Mouse (Mus musculus): ENCODE measurements at regions not wholly inside any gene's neighbourhood (a gene's known extent, or its start where the extent isn't known, plus 50 kb on each side); places are given as distances from the start of the nearest gene placed in this dataset.

DNA sequence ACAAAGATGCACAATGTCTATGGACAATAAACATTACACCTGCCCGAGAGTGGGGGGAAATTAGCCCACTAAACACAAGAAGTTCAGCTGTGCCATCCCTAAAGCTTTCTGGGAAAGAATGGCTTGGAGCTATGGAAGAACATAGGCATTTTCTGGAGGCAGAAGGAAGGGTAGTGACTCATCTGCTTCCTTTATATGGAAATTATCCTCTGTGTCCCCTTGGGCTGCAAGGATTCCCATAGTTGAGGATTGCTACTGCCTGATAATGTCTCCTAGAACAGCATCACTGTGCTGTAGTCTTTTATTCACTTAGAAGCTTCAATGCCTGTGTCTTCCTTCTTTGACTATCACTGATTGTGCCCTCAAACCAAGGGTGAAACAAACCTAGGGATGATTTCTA, 157.3 kb upstream of the Rnd3 start:
- H3K4me2 ChIP-seq, result no peak overlapping the region
- ATAC-seq (ENCODE audit: low read depth), result no peak
- no peak overlapping the region for H3K9ac ChIP-seq
- peak overlapping the region; percentile 55 for H3K27ac ChIP-seq (replicated peaks)
- no peak overlapping the region for H3K4me3 ChIP-seq
- no peaks in the 10 kb centered on the region for H3K27me3 ChIP-seq
- WGBS, result 71% methylated on average over 1 of the region's 1 CpGs
- H3K9me3 ChIP-seq, result no peaks in the 10 kb centered on the region
- peaks cover 21% of the 10 kb centered on the region for H3K4me1 ChIP-seq (replicated peaks)
- no peaks in the 10 kb centered on the region for H3K36me3 ChIP-seq

DNA sequence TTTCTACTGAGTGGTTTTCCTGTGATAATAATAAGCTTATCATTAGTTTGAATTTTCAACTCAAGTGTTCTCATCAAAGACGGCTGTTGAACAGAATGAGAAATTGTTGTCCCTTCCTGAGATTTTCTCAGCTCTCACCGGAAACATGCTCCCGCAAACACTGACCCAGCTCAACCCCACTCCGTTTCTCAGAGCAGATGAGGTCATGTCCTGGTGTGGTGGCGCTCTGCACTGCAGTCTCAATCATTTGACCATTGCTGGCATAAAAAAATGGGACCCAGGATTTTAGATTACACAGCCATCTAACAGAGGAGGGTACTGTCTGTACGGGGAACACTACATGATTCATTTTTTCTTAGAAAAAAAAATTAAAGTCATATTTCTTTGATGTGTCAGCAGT, 156.5 kb upstream of the Rnd3 start:
- ATAC-seq (ENCODE audit: low read depth), result no peak

DNA sequence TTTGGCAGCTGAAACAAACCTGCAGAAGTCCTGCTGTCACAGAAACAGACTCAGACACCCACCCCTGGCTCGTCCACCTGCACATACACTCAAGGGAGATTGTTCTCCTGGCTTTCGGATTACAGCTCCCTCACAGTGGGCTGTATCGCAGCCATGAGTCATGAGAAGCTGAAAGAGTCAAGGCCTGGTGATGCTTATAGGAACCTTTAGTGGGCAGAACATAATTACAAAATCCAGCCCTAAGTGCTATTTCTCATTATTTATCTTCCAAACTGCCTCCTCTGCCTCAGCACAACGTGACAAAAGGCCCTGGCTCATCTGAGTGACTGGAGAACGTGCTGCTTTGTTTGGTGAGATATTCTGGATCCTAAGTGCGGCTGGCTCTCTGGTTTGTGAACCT, 155.8 kb upstream of the Rnd3 start:
- Histone ChIP-seq H3K36me3 (no peaks in the 10 kb centered on the region), H3K9ac (no peak overlapping the region), H3K27me3 (no peaks in the 10 kb centered on the region), H3K4me3 (no peak overlapping the region), H3K4me1 (replicated peaks) (peaks cover 21% of the 10 kb centered on the region), H3K27ac (replicated peaks) (no peak overlapping the region), H3K9me3 (no peaks in the 10 kb centered on the region), H3K4me2 (no peak overlapping the region)
- ATAC-seq (ENCODE audit: low read depth), result no peak
- WGBS, result 62% methylated on average over 6 of the region's 6 CpGs

More for the DNA sequence above, 156.5 kb upstream of the Rnd3 start:
- no peak overlapping the region for H3K4me3 ChIP-seq
- no peak overlapping the region for H3K27ac ChIP-seq (replicated peaks)
- H3K4me2 ChIP-seq, result no peak overlapping the region
- no peaks in the 10 kb centered on the region for H3K36me3 ChIP-seq
- no peak overlapping the region for H3K9ac ChIP-seq
- no peaks in the 10 kb centered on the region for H3K9me3 ChIP-seq
- 56% methylated on average over 6 of the region's 6 CpGs for WGBS
- H3K27me3 ChIP-seq, result no peaks in the 10 kb centered on the region
- H3K4me1 ChIP-seq (replicated peaks), result peaks cover 21% of the 10 kb centered on the region

GRCm38 (mm10) chr2:51290659-51291260, 141.8 kb upstream of the Rnd3 start:
- Histone ChIP-seq H3K4me3 (no peak overlapping the region), H3K27ac (replicated peaks) (no peak overlapping the region; the same call in 1 of the 2 replicates), H3K9me3 (no peaks in the 10 kb centered on the region), H3K27me3 (no peaks in the 10 kb centered on the region), H3K9ac (no peak overlapping the region), H3K4me1 (replicated peaks) (peaks cover 7% of the 10 kb centered on the region; the same call in 1 of the 2 replicates), H3K4me2 (no peak overlapping the region), H3K36me3 (no peaks in the 10 kb centered on the region)
- ATAC-seq (ENCODE audit: low read depth), result no peak
- 34% methylated on average over 5 of the region's 5 CpGs for WGBS

- no peaks in the 10 kb centered on the region for H3K36me3 ChIP-seq
- no peak overlapping the region for H3K27ac ChIP-seq (replicated peaks)
- WGBS, result 88% methylated on average over 3 of the region's 3 CpGs
- H3K9ac ChIP-seq, result no peak overlapping the region
- ATAC-seq (ENCODE audit: low read depth), result no peak
- no peaks in the 10 kb centered on the region for H3K27me3 ChIP-seq
- H3K4me3 ChIP-seq, result no peak overlapping the region
- H3K4me1 ChIP-seq (replicated peaks), result peaks cover 11% of the 10 kb centered on the region
- H3K4me2 ChIP-seq, result no peak overlapping the region
- H3K9me3 ChIP-seq, result no peaks in the 10 kb centered on the region
Measured at GRCm38 (mm10) chr2:51288678-51289077, 139.8 kb upstream of the Rnd3 start.

DNA sequence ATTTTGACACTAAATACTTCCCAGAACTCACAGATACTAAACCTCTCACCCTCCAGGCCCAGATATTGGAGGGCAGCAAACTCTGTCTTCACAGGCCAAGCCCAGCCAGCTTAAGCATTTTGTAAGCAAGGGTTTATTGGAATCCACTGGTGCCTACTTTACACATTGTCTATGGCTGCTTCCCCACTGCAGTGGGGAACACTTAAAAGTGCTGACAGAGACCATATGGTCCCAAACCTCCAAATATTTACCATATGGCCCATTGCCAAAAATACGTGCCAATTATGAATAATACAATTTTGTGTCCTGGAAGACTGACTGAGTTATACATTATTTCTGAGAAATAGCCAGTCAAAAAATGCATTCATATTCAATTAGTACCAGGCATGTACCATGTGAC, 136.7 kb upstream of the Rnd3 start:
- H3K9ac ChIP-seq, result no peak overlapping the region
- WGBS, result 64% methylated on average over 1 of the region's 1 CpGs
- H3K4me3 ChIP-seq, result no peak overlapping the region
- no peak for ATAC-seq (ENCODE audit: low read depth)
- no peaks in the 10 kb centered on the region for H3K27me3 ChIP-seq
- no peaks in the 10 kb centered on the region for H3K36me3 ChIP-seq
- no peaks in the 10 kb centered on the region for H3K9me3 ChIP-seq
- H3K27ac ChIP-seq (replicated peaks), result no peak overlapping the region
- H3K4me1 ChIP-seq (replicated peaks), result peaks cover 7% of the 10 kb centered on the region
- no peak overlapping the region for H3K4me2 ChIP-seq

GRCm38 (mm10) chr2:51284781-51285225, 135.9 kb upstream of the Rnd3 start:
- Histone ChIP-seq H3K27ac (replicated peaks) (no peak overlapping the region), H3K4me2 (no peak overlapping the region)
- 46% methylated on average over 4 of the region's 4 CpGs for WGBS

DNA sequence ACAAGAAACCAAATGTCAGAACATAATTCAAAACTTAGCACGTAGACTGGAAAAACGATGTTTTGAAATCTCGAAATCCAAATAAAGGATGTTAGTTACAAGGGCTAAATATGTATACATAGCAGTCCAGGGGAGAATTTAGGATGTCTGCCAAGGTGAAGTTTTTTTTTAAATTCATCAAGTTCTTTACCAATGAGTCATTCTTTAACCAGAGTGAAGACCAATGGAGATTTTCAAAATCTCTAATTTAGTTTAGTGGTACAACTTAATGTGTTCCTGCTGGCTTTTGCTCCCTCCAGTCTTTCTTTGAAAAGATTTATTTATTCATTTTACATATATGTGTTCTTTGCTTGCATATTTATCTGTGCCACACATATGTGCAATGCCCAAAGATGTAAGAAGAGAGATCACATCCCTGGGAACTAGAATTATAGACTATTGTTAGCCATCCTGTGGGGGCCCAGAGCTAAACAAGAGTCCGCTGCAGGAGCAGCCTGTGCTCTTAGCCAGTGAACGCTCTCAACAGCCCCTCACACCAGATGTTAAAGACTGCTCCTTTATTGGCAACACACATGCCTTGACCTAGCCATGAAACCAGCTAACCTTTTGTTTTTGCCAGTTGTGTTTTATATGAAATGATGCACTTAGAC, 130.6 kb upstream of the Rnd3 start:
- no peak overlapping the region for H3K9ac ChIP-seq
- WGBS, result 84% methylated on average over 5 of the region's 5 CpGs
- H3K27ac ChIP-seq (replicated peaks), result no peak overlapping the region
- H3K4me3 ChIP-seq, result no peak overlapping the region
- no peaks in the 10 kb centered on the region for H3K9me3 ChIP-seq
- no peaks in the 10 kb centered on the region for H3K36me3 ChIP-seq
- no peaks in the 10 kb centered on the region for H3K27me3 ChIP-seq
- H3K4me2 ChIP-seq, result no peak overlapping the region
- no peak for ATAC-seq (ENCODE audit: low read depth)
- H3K4me1 ChIP-seq (replicated peaks), result peaks cover under 1% of the 10 kb centered on the region; the same call in 1 of the 2 replicates

More at GRCm38 (mm10) chr2:51284781-51285225, 135.9 kb upstream of the Rnd3 start:
- Histone ChIP-seq H3K9me3 (no peaks in the 10 kb centered on the region), H3K9ac (no peak overlapping the region), H3K4me1 (replicated peaks) (peaks cover 5% of the 10 kb centered on the region), H3K36me3 (no peaks in the 10 kb centered on the region), H3K4me3 (no peak overlapping the region), H3K27me3 (no peaks in the 10 kb centered on the region)
- ATAC-seq (ENCODE audit: low read depth), result peak; percentile 36; the same call in 1 of the 2 replicates

DNA sequence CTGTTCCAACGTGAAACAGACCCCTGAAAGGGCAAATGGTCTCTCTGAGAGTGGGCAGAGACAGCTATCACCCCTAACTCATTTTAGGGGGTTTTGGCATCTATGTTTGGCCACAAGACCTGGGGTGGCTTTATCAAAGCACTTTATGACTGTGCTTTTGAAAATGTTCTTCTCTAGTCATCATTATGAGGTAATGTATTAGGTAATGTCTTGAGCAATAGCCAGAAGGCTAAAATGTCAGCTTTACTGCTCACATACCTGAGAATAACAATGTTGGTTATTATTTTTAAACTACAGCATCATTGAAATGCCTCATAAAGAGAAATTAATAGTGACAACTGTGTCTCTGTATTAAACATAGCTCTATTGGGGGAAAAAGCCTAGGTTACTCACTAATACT, 129.9 kb upstream of the Rnd3 start:
- no peaks in the 10 kb centered on the region for H3K27me3 ChIP-seq
- no peaks in the 10 kb centered on the region for H3K9me3 ChIP-seq
- H3K27ac ChIP-seq (replicated peaks), result no peak overlapping the region
- H3K9ac ChIP-seq, result no peak overlapping the region
- H3K4me3 ChIP-seq, result no peak overlapping the region
- no peak for ATAC-seq (ENCODE audit: low read depth)
- 47% methylated on average over 1 of the region's 1 CpGs for WGBS
- H3K36me3 ChIP-seq, result no peaks in the 10 kb centered on the region
- H3K4me1 ChIP-seq (replicated peaks), result no peaks in the 10 kb centered on the region
- H3K4me2 ChIP-seq, result no peak overlapping the region

DNA sequence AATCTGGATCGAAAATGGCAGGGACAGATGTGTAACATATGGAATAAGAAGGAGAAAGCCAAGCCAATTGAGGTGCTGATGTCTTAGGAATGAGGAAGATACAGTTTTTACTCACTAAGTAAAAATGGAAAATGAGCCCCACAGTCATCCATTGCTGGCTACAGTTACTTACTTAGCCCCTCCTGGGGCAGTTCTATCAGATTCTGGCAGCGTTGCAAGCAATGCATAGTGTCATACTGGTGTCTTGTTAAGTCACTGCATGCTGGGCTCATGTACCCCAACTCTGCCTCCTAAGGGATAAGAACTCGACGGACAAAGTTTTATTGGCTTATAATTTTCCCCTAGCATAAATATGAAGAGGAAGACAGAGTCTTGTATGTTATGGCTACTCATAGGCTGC, 129.4 kb upstream of the Rnd3 start:
- H3K27ac ChIP-seq (replicated peaks), result no peak overlapping the region
- no peaks in the 10 kb centered on the region for H3K4me1 ChIP-seq (replicated peaks)
- no peaks in the 10 kb centered on the region for H3K36me3 ChIP-seq
- 86% methylated on average over 4 of the region's 4 CpGs for WGBS
- H3K4me2 ChIP-seq, result no peak overlapping the region
- ATAC-seq (ENCODE audit: low read depth), result no peak
- no peaks in the 10 kb centered on the region for H3K9me3 ChIP-seq
- H3K4me3 ChIP-seq, result no peak overlapping the region
- H3K9ac ChIP-seq, result no peak overlapping the region
- no peaks in the 10 kb centered on the region for H3K27me3 ChIP-seq

DNA sequence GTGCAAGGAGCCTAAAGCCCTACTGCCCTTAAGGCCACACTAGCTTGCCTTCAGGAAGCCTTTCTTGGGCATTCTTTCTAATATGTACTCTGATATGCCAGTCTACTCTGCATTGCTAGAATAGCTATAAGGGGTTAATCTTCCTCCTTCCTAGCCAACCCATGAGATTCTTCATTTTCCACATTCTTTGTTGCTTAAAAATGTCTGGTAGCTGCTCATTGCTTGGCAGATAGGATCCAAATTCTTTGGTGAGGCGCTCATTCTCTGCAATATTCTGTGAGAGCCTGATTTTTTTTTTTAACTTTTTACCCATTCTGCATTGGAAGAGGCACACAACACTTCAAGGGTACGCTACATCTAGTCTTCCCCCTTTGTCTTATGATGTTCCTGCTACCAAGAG, 127.7 kb upstream of the Rnd3 start:
- no peaks in the 10 kb centered on the region for H3K9me3 ChIP-seq
- 94% methylated on average over 2 of the region's 2 CpGs for WGBS
- H3K4me2 ChIP-seq, result no peak overlapping the region
- no peaks in the 10 kb centered on the region for H3K4me1 ChIP-seq (replicated peaks)
- no peak overlapping the region for H3K4me3 ChIP-seq
- H3K27me3 ChIP-seq, result no peaks in the 10 kb centered on the region
- no peak overlapping the region for H3K27ac ChIP-seq (replicated peaks)
- ATAC-seq (ENCODE audit: low read depth), result no peak
- no peak overlapping the region for H3K9ac ChIP-seq
- no peaks in the 10 kb centered on the region for H3K36me3 ChIP-seq

GRCm38 (mm10) chr2:51273300-51273699, 124.4 kb upstream of the Rnd3 start:
- Histone ChIP-seq H3K9me3 (no peaks in the 10 kb centered on the region), H3K9ac (no peak overlapping the region), H3K4me2 (no peak overlapping the region), H3K27ac (replicated peaks) (no peak overlapping the region), H3K36me3 (no peaks in the 10 kb centered on the region), H3K4me1 (replicated peaks) (no peaks in the 10 kb centered on the region), H3K4me3 (no peak overlapping the region), H3K27me3 (no peaks in the 10 kb centered on the region)
- WGBS, result 72% methylated on average over 5 of the region's 5 CpGs
- no peak for ATAC-seq (ENCODE audit: low read depth)

DNA sequence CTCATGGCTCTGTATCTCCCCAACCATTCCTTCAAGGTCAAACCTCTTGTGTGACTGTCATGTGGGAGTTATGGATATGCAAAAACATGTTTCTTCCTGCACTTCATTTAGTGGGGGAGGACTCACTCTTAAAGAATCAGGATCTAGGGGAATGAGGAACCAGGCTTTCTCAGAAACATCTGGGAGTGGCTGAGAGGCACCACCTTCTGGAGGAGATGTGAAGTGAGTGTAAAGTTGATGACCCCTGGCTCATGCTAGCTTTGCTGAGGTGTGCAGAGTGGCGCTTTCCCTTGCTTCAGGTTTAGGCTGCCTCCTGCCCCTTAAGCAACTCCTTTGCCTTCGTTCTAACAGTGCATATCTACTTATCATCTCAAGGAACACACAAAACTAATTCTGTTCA, 119.6 kb upstream of the Rnd3 start:
- Histone ChIP-seq H3K27me3 (no peaks in the 10 kb centered on the region), H3K9me3 (no peaks in the 10 kb centered on the region), H3K4me2 (no peak overlapping the region), H3K36me3 (no peaks in the 10 kb centered on the region), H3K4me3 (no peak overlapping the region), H3K9ac (no peak overlapping the region), H3K27ac (replicated peaks) (no peak overlapping the region), H3K4me1 (replicated peaks) (no peaks in the 10 kb centered on the region)
- ATAC-seq (ENCODE audit: low read depth), result no peak
- WGBS, result 84% methylated on average over 2 of the region's 2 CpGs
